Mouse (Mus musculus) liver, embryonic 15.5 days (tissue): ENCODE measurements around the gene Hsd17b14. TPM values are rescaled to one million over a fixed set of nuclear protein-coding genes. Genes with fewer than 3 reads are reported as not detected.

ENCODE experiments used
- ATAC-seq: fragments of 200-750 bp; cut with Nextera tagmentation; 2 replicates; pipeline ENCODE4 v1.8.0; 2017; ENCODE audit warnings: moderate number of reproducible peaks, mild to moderate bottlenecking, moderate library complexity; ENCODE audit not compliant: insufficient read depth
- H3K27ac ChIP-seq: fragments of 300-500 bp; sonication (generic); replicated peaks from 2 replicates; pipeline ENCODE4 v1.5.1; 2015; ENCODE audit warnings: mild to moderate bottlenecking, inconsistent platforms
- H3K27me3 ChIP-seq: fragments of 300-500 bp; sonication (generic); 2 replicates; pipeline ENCODE4 v1.6.1; 2015; ENCODE audit warnings: mild to moderate bottlenecking, inconsistent platforms
- H3K36me3 ChIP-seq: fragments of 300-500 bp; sonication (generic); replicated peaks from 2 replicates; pipeline ENCODE4 v1.6.1; 2015; ENCODE audit warnings: moderate library complexity, mild to moderate bottlenecking, inconsistent platforms
- H3K4me1 ChIP-seq: fragments of 300-500 bp; sonication (generic); replicated peaks from 2 replicates; pipeline ENCODE4 v1.6.1; 2015; ENCODE audit warnings: inconsistent platforms
- H3K4me2 ChIP-seq: fragments of 300-500 bp; sonication (generic); 2 replicates; pipeline ENCODE4 v1.6.1; 2015; ENCODE audit warnings: moderate library complexity, mild to moderate bottlenecking, inconsistent platforms
- H3K4me3 ChIP-seq: fragments of 300-500 bp; sonication (generic); replicated peaks from 2 replicates; pipeline ENCODE4 v1.5.1; 2015; ENCODE audit warnings: mild to moderate bottlenecking, inconsistent platforms
- H3K9ac ChIP-seq: fragments of 300-500 bp; sonication (generic); 2 replicates; pipeline ENCODE4 v1.6.1; 2015; ENCODE audit warnings: moderate library complexity, mild to moderate bottlenecking, inconsistent platforms
- H3K9me3 ChIP-seq: fragments of 300-500 bp; sonication (generic); replicated peaks from 2 replicates; pipeline ENCODE4 v1.6.1; 2016; ENCODE audit warnings: inconsistent platforms
- whole genome bisulfite sequencing: fragments of 180-500 bp; shearing (Covaris S2); methylation state at CpG from one replicate; pipeline ENCODE4 v1.1.7; 2015; ENCODE audit warnings: mixed read lengths; ENCODE audit not compliant: insufficient replicate concordance; 5-methylcytosine and 5-hydroxymethylcytosine counted together
- polyA plus RNA-seq: library from polyadenylated mRNA; unstranded; fragments of >200 nt; fragmentation: Nextera tagmentation; extraction: Ambion mirVana; gene quantifications from 2 replicates; pipeline ENCODE4 v1.2.1, GENCODE M21; 2015

Hsd17b14 gene
- polyA plus RNA-seq, 1 experiment from 2014 or later, result 1.9 TPM

GRCm38 (mm10) chr7:45616277-45616676 lies 61.6 kb downstream of the Hsd17b14 start:
- no peaks in the 10 kb centered on the region; the same call in 1 of the 2 replicates for H3K4me1 ChIP-seq
- ATAC-seq, result no peak
- no peak overlapping the region for H3K4me3 ChIP-seq
- H3K27ac ChIP-seq, result no peak overlapping the region
- H3K9ac ChIP-seq, result no peak overlapping the region
- H3K4me2 ChIP-seq, result no peak overlapping the region
- H3K27me3 ChIP-seq, result peaks cover 57% of the 10 kb centered on the region
- H3K9me3 ChIP-seq, result no peaks in the 10 kb centered on the region
- WGBS, result 30% methylated on average over 6 of the region's 6 CpGs
- no peaks in the 10 kb centered on the region for H3K36me3 ChIP-seq

- Histone ChIP-seq H3K9ac (no peak within 1 kb of the TSS), H3K36me3 (no peaks in the 10 kb centered on the region), H3K4me1 (no peaks in the 10 kb centered on the region; the same call in 1 of the 2 replicates), H3K27me3 (peaks cover 57% of the 10 kb centered on the region), H3K4me2 (no peak within 1 kb of the TSS), H3K4me3 (no peak within 1 kb of the TSS), H3K27ac (no peak within 1 kb of the TSS), H3K9me3 (no peaks in the 10 kb centered on the region)
- no peak for ATAC-seq
- 8% methylated on average over 31 of the region's 31 CpGs for WGBS
These were observed 62.5 kb downstream of the Hsd17b14 start, which contains the start of gene Fut1 for GRCm38 (mm10) chr7:45617042-45617695. Gene Fut1, plus strand, starts transcription at chr7:45617289.

Other genes starting within 250 kb of the Hsd17b14 start
- gene Trpm4, start 221.1 kb upstream of the Hsd17b14 start, polyA plus RNA-seq, result 1.3 and 1.5 TPM in 2 replicates
- 0.31 and 0.54 TPM in 2 replicates for gene Hrc, start 219.6 kb upstream of the Hsd17b14 start, polyA plus RNA-seq
- gene Ppfia3, start 187.9 kb upstream of the Hsd17b14 start, polyA plus RNA-seq, result 0.09 and 0.14 TPM in 2 replicates
- not detected in 2 replicates for gene Lin7b, start 184.3 kb upstream of the Hsd17b14 start, polyA plus RNA-seq
- 77.8 and 86.3 TPM in 2 replicates for gene Snrnp70, start 159.2 kb upstream of the Hsd17b14 start, polyA plus RNA-seq
- gene Kcna7, start 149.2 kb upstream of the Hsd17b14 start, polyA plus RNA-seq, result not detected in 2 replicates
- 0.22 and 0.24 TPM in 2 replicates for gene Ntf5, start 141.2 kb upstream of the Hsd17b14 start, polyA plus RNA-seq
- not detected in 2 replicates for gene Lhb, start 134.1 kb upstream of the Hsd17b14 start, polyA plus RNA-seq
- gene Gys1, start 120.0 kb upstream of the Hsd17b14 start, polyA plus RNA-seq, result 6.8 and 7.7 TPM in 2 replicates
- 67.1 and 74.2 TPM in 2 replicates for gene Ruvbl2, start 116.8 kb upstream of the Hsd17b14 start, polyA plus RNA-seq
- 6,104 and 6,562 TPM in 2 replicates for gene Ftl1, start 95.0 kb upstream of the Hsd17b14 start, polyA plus RNA-seq
- 70.3 and 71.4 TPM in 2 replicates for gene Bax, start 88.0 kb upstream of the Hsd17b14 start, polyA plus RNA-seq
- 0.58 and 0.62 TPM in 2 replicates for gene Tulp2, start 73.0 kb upstream of the Hsd17b14 start, polyA plus RNA-seq
- not detected in 2 replicates for gene Gm45808, start 68.1 kb upstream of the Hsd17b14 start, polyA plus RNA-seq
- 2.4 and 2.5 TPM in 2 replicates for gene Dhdh, start 66.1 kb upstream of the Hsd17b14 start, polyA plus RNA-seq
- gene Nucb1, start 44.5 kb upstream of the Hsd17b14 start, polyA plus RNA-seq, result 118 and 131 TPM in 2 replicates
- 280 and 325 TPM in 2 replicates for gene Ppp1r15a, start 28.6 kb upstream of the Hsd17b14 start, polyA plus RNA-seq
- 0.66 and 0.75 TPM in 2 replicates for gene Plekha4, start 28.6 kb upstream of the Hsd17b14 start, polyA plus RNA-seq
- gene Bcat2, start 15.3 kb downstream of the Hsd17b14 start, polyA plus RNA-seq, result 46.3 and 48.5 TPM in 2 replicates
- gene Fgf21, start 60.6 kb downstream of the Hsd17b14 start, polyA plus RNA-seq, result not detected in 2 replicates
- not detected in 2 replicates for gene Fut1, start 62.4 kb downstream of the Hsd17b14 start, polyA plus RNA-seq
- 0.06 and 0.10 TPM in 2 replicates for gene Izumo1, start 66.9 kb downstream of the Hsd17b14 start, polyA plus RNA-seq
- gene Rasip1, start 72.6 kb downstream of the Hsd17b14 start, polyA plus RNA-seq, result 2.8 and 3.8 TPM in 2 replicates
- gene Mamstr, start 85.1 kb downstream of the Hsd17b14 start, polyA plus RNA-seq, result 0.91 and 1.2 TPM in 2 replicates
- gene Fut2, start 111.5 kb downstream of the Hsd17b14 start, polyA plus RNA-seq, result 0.06 TPM in 1 of 2 replicates, not detected in the other
- not detected in 2 replicates for gene Ntn5, start 129.1 kb downstream of the Hsd17b14 start, polyA plus RNA-seq
- 0.05 and 0.06 TPM in 2 replicates for gene Sec1, start 139.5 kb downstream of the Hsd17b14 start, polyA plus RNA-seq
- 0.26 and 0.44 TPM in 2 replicates for gene Car11, start 144.9 kb downstream of the Hsd17b14 start, polyA plus RNA-seq
- 0.46 and 0.85 TPM in 2 replicates for gene Dbp, start 150.2 kb downstream of the Hsd17b14 start, polyA plus RNA-seq
- 533 and 542 TPM in 2 replicates for gene Rpl18, start 160.6 kb downstream of the Hsd17b14 start, polyA plus RNA-seq
- gene Sphk2, start 163.1 kb downstream of the Hsd17b14 start, polyA plus RNA-seq, result 10.4 and 13.3 TPM in 2 replicates
- gene Fam83e, start 166.3 kb downstream of the Hsd17b14 start, polyA plus RNA-seq, result 0.30 and 0.33 TPM in 2 replicates
- gene Spaca4, start 170.9 kb downstream of the Hsd17b14 start, polyA plus RNA-seq, result not detected in 2 replicates
- gene Lmtk3, start 228.8 kb downstream of the Hsd17b14 start, polyA plus RNA-seq, result not detected in 2 replicates
- 0.07 and 0.22 TPM in 2 replicates for gene Sult2b1, start 229.8 kb downstream of the Hsd17b14 start, polyA plus RNA-seq